Comparison of ENCODE assay signal across 13 mouse cellular contexts in genomic region chr5:14833165-14833860, GRCm38 (mm10).
A peak's percentile ranks its signal among the peaks of the same experiment; 100 is the strongest.
DNase-seq lines count a peak whose midpoint lies in the region; ATAC-seq lines count a peak whose summit lies in the region.
"Had no signal": no experiment of that assay in that cellular context is flagged by ENCODE, and none has a peak within 500 bp of the region (broad histone marks: within the 10 kb centered on the region; RNA-seq: fewer than 3 reads in every experiment).

No protein-coding gene starts in this region.

- no peak overlapping the region for H3K9ac ChIP-seq in midbrain, embryonic 12.5 days (replicated peaks)
- H3K9ac ChIP-seq: heart, embryonic 12.5 days had no signal

- no peak overlapping the region for H3K4me2 ChIP-seq in midbrain, embryonic 12.5 days (replicated peaks)
- H3K4me2 ChIP-seq: heart, embryonic 12.5 days had no signal

- 11% methylated on average over 1 of the region's 3 CpGs for WGBS in midbrain, embryonic 12.5 days

- no peak overlapping the region for H3K4me3 ChIP-seq in midbrain, embryonic 12.5 days
- H3K4me3 ChIP-seq: heart, embryonic 12.5 days had no signal

- ATAC-seq in midbrain, embryonic 12.5 days (ENCODE audit: low FRiP score, low read depth) = peak; percentile 63

- H3K4me1 ChIP-seq in midbrain, embryonic 12.5 days = peaks cover 13% of the 10 kb centered on the region
- H3K4me1 ChIP-seq: heart, embryonic 12.5 days had no signal

- no peak overlapping the region for H3K27ac ChIP-seq in midbrain, embryonic 12.5 days (replicated peaks)

- no peaks in the 10 kb centered on the region for H3K9me3 ChIP-seq in midbrain, embryonic 12.5 days
- H3K9me3 ChIP-seq: G1E; heart, embryonic 12.5 days had no signal

- H3K36me3 ChIP-seq in midbrain, embryonic 12.5 days = no peaks in the 10 kb centered on the region
- H3K36me3 ChIP-seq: G1E; heart, embryonic 12.5 days had no signal

- DNase-seq in cerebellum, adult 11-12 months = peak; percentile 15
- no peak for DNase-seq in cerebellum, adult 8-10 months
- peak; percentile 35 for DNase-seq in right cerebral cortex, adult 18-20 months
- no peak for DNase-seq in right cerebral cortex, postnatal 4 days
- DNase-seq in telencephalon, adult 2 months (ENCODE audit: low read depth, low spot score) = peak; percentile 31
- DNase-seq in thymus, postnatal 10 days (ENCODE audit: low spot score in 2 of 2) = no peak
- no peak for DNase-seq in heart, postnatal 4 days
- DNase-seq: kidney, adult 18-20 months; lung, adult 2 months; spleen, adult 18-20 months had no signal

- no peaks in the 10 kb centered on the region for H3K27me3 ChIP-seq in midbrain, embryonic 12.5 days
- H3K27me3 ChIP-seq: heart, embryonic 12.5 days had no signal

Comparison
In these comparisons a context has a peak if more than half of its experiments do, and no peak if none do; other contexts are left out.
1. DNase-seq: peak in cerebellum, adult 11-12 months (single experiment), right cerebral cortex, adult 18-20 months (single experiment) and telencephalon, adult 2 months (single experiment); none in cerebellum, adult 8-10 months (single experiment), right cerebral cortex, postnatal 4 days (single experiment), thymus, postnatal 10 days (0 of 2) and heart, postnatal 4 days (single experiment).